Mouse (Mus musculus) frontal cortex, postnatal 10 days (tissue): ENCODE results near the gene Pus7l.
"Not testable (repeated sequence)": the region's sequence is repeated elsewhere in the genome, so short reads cannot be mapped to it uniquely, and the experiment has no call there.

Experiments
- DNase-seq, 2 experiments: peaks; one replicate each; pipeline ENCODE4 v3.0.0; 2022; ENCODE audit warnings: low spot score in 2 of 2, mixed read lengths in 1 of 2

The Pus7l gene

GRCm38 (mm10) chr15:94542567-94543408 is 559 bp downstream of the Pus7l start:
- no peak for DNase-seq

GRCm38 (mm10) chr15:94539296-94539695 is 4.1 kb downstream of the Pus7l start:
- no peak for DNase-seq

- no peak for DNase-seq
Observed at GRCm38 (mm10) chr15:94535521-94535920, 7.8 kb downstream of the Pus7l start.

GRCm38 (mm10) chr15:94532956-94533355 is 10.4 kb downstream of the Pus7l start:
- DNase-seq = no peak

GRCm38 (mm10) chr15:94532306-94532705 is 11.0 kb downstream of the Pus7l start:
- DNase-seq = no peak

- no peak for DNase-seq
Observed at GRCm38 (mm10) chr15:94530519-94530918, 12.8 kb downstream of the Pus7l start.

GRCm38 (mm10) chr15:94524956-94525355 is 18.4 kb downstream of the Pus7l start:
- no peak for DNase-seq

GRCm38 (mm10) chr15:94523251-94523650 is 20.1 kb downstream of the Pus7l start:
- DNase-seq = no peak

GRCm38 (mm10) chr15:94520959-94521358 is 22.4 kb downstream of the Pus7l start:
- DNase-seq = no peak

GRCm38 (mm10) chr15:94520205-94520900 is 23.0 kb downstream of the Pus7l start:
- DNase-seq = no peak

GRCm38 (mm10) chr15:94517913-94518491 is 25.3 kb downstream of the Pus7l start:
- no peak for DNase-seq

- DNase-seq = no peak
Observed at GRCm38 (mm10) chr15:94503451-94504215, 39.7 kb downstream of the Pus7l start.

- no peak for DNase-seq
Observed at GRCm38 (mm10) chr15:94499260-94499659, 44.1 kb downstream of the Pus7l start.

GRCm38 (mm10) chr15:94495936-94496335 is 47.4 kb downstream of the Pus7l start:
- no peak for DNase-seq

GRCm38 (mm10) chr15:94494445-94494844 is 48.9 kb downstream of the Pus7l start:
- DNase-seq = no peak

GRCm38 (mm10) chr15:94489433-94489832 is 53.9 kb downstream of the Pus7l start:
- DNase-seq = no peak

- not testable (repeated sequence) for DNase-seq
Observed at GRCm38 (mm10) chr15:94488028-94488427, 55.3 kb downstream of the Pus7l start.

GRCm38 (mm10) chr15:94482555-94482954 is 60.8 kb downstream of the Pus7l start:
- DNase-seq = no peak

- no peak for DNase-seq
Observed at GRCm38 (mm10) chr15:94480792-94481191, 62.6 kb downstream of the Pus7l start.

- no peak for DNase-seq
Observed at GRCm38 (mm10) chr15:94480248-94480647, 63.1 kb downstream of the Pus7l start.

GRCm38 (mm10) chr15:94479513-94480136 is 63.7 kb downstream of the Pus7l start:
- no peak for DNase-seq
